Mouse (Mus musculus) CH12.LX (cell line): ENCODE results near the gene Lrrc15. TPM values are rescaled to one million over a fixed set of nuclear protein-coding genes. Genes with fewer than 3 reads are reported as not detected.

Experiments
- DNase-seq: peaks from one replicate; pipeline ENCODE4 v3.0.0-alpha.2; 2013; ENCODE audit errors: extremely low read depth
- H3K27ac ChIP-seq: 2 replicates; pipeline ENCODE4 v1.5.1; 2012; ENCODE audit warnings: low read depth, mild to moderate bottlenecking, control low read depth, moderate library complexity; ENCODE audit not compliant: insufficient read depth
- H3K27me3 ChIP-seq: replicated peaks from 2 replicates; pipeline ENCODE3; 2012; ENCODE audit warnings: inconsistent platforms
- H3K36me3 ChIP-seq, 2 experiments: replicated peaks in 1 of 2; 2 replicates each; pipeline versions ENCODE3 to v1.6.1; 2012; ENCODE audit warnings: inconsistent platforms in 1 of 2, low read length in 1 of 2, mild to moderate bottlenecking in 1 of 2, mixed read lengths in 1 of 2, moderate library complexity in 1 of 2; ENCODE audit not compliant: control insufficient read depth in 1 of 2, insufficient read depth in 1 of 2
- H3K4me1 ChIP-seq, 2 experiments: 2 replicates each; pipeline ENCODE4 v1.6.1; 2012; ENCODE audit warnings: inconsistent platforms in 1 of 2, moderate library complexity in 1 of 2; ENCODE audit not compliant: insufficient read depth in 2 of 2, control insufficient read depth in 1 of 2
- H3K4me2 ChIP-seq: 2 replicates; pipeline ENCODE4 v1.6.1; 2012; ENCODE audit warnings: low read depth, mild to moderate bottlenecking, control low read depth; ENCODE audit not compliant: poor library complexity, insufficient read depth, severe bottlenecking
- H3K4me3 ChIP-seq, 3 experiments: fragments of 150-350 bp in 1 of 3; sonication (generic) in 1 of 3; replicated peaks in 1 of 3; 2 replicates each; pipeline versions ENCODE3 to v1.5.1; 2011 to 2012; ENCODE audit warnings: low read depth in 2 of 3, low read length in 2 of 3, mild to moderate bottlenecking in 2 of 3, moderate library complexity in 2 of 3, control low read depth in 1 of 3, improper control_type of control experiment in 1 of 3, inconsistent platforms in 1 of 3, mixed read lengths in 1 of 3; ENCODE audit not compliant: poor library complexity in 1 of 3
- H3K79me2 ChIP-seq: replicated peaks from 2 replicates; pipeline ENCODE4 v1.6.1; 2012; ENCODE audit warnings: mild to moderate bottlenecking, moderate library complexity; ENCODE audit not compliant: control insufficient read depth, poor library complexity, insufficient read depth, severe bottlenecking; ENCODE audit errors: extremely low read depth
- H3K9ac ChIP-seq: 2 replicates; pipeline ENCODE4 v1.6.1; 2012; ENCODE audit warnings: low read depth, mild to moderate bottlenecking, control low read depth, moderate library complexity; ENCODE audit not compliant: insufficient read depth
- H3K9me3 ChIP-seq: replicated peaks from 2 replicates; pipeline ENCODE3; 2012; ENCODE audit warnings: low read length, inconsistent platforms, mixed read lengths
- BHLHE40 ChIP-seq: IDR thresholded peaks from 2 replicates; pipeline ENCODE4 v1.6.1; 2011; ENCODE audit warnings: mild to moderate bottlenecking, low read depth, low read length, improper control_type of control experiment
- CHD1 ChIP-seq: IDR thresholded peaks from 2 replicates; pipeline ENCODE4 v1.6.1; 2012; ENCODE audit warnings: low read depth, low read length, improper control_type of control experiment, inconsistent platforms
- CHD2 ChIP-seq: IDR thresholded peaks from 2 replicates; pipeline ENCODE4 v1.6.1; 2011; ENCODE audit warnings: low read length, improper control_type of control experiment
- CTCF ChIP-seq, 2 experiments: IDR thresholded peaks in 1 of 2; conservative IDR thresholded peaks in 1 of 2; 2 replicates each; pipeline ENCODE4 v1.5.1; 2011 to 2012; ENCODE audit warnings: low read depth in 2 of 2, low read length in 2 of 2, improper control_type of control experiment in 1 of 2, inconsistent platforms in 1 of 2, mild to moderate bottlenecking in 1 of 2, moderate library complexity in 1 of 2
- E2F4 ChIP-seq: IDR thresholded peaks from 2 replicates; pipeline ENCODE4 v1.6.1; 2011; ENCODE audit warnings: low read depth, low read length, improper control_type of control experiment; ENCODE audit not compliant: insufficient replicate concordance
- ELF1 ChIP-seq: IDR thresholded peaks from 2 replicates; pipeline ENCODE4 v1.6.1; 2014; ENCODE audit warnings: low read depth, mild to moderate bottlenecking, inconsistent platforms, low read length, improper control_type of control experiment
- EP300 ChIP-seq: IDR thresholded peaks from 2 replicates; pipeline ENCODE4 v1.6.1; 2011; ENCODE audit warnings: low read length, improper control_type of control experiment
- ETS1 ChIP-seq: conservative IDR thresholded peaks from 2 replicates; pipeline ENCODE4 v1.6.1; 2012; ENCODE audit warnings: low read depth, mild to moderate bottlenecking, inconsistent platforms, low read length, improper control_type of control experiment, moderate library complexity
- GABPA ChIP-seq: IDR thresholded peaks from 2 replicates; pipeline ENCODE4 v1.6.1; 2012; ENCODE audit warnings: low read depth, low read length, improper control_type of control experiment, inconsistent platforms; ENCODE audit not compliant: insufficient replicate concordance
- HCFC1 ChIP-seq: IDR thresholded peaks from 2 replicates; pipeline ENCODE4 v1.6.1; 2012; ENCODE audit warnings: low read depth, mild to moderate bottlenecking, inconsistent platforms, low read length, improper control_type of control experiment
- IRF4 ChIP-seq: IDR thresholded peaks from 2 replicates; pipeline ENCODE4 v1.6.1; 2014; ENCODE audit warnings: low read depth, mild to moderate bottlenecking, inconsistent platforms, low read length, improper control_type of control experiment
- KAT2A ChIP-seq: IDR thresholded peaks from 2 replicates; pipeline ENCODE4 v1.6.1; 2012; ENCODE audit warnings: low read length, improper control_type of control experiment, inconsistent platforms; ENCODE audit not compliant: insufficient replicate concordance
- MAFK ChIP-seq: IDR thresholded peaks from 2 replicates; pipeline ENCODE4 v1.6.1; 2011; ENCODE audit warnings: low read length, improper control_type of control experiment; ENCODE audit not compliant: insufficient replicate concordance
- MAX ChIP-seq: IDR thresholded peaks from 2 replicates; pipeline ENCODE4 v1.6.1; 2011; ENCODE audit warnings: low read length, improper control_type of control experiment
- MAZ ChIP-seq: IDR thresholded peaks from 2 replicates; pipeline ENCODE4 v1.6.1; 2012; ENCODE audit warnings: low read depth, mild to moderate bottlenecking, inconsistent platforms, low read length, improper control_type of control experiment, moderate library complexity
- MEF2A ChIP-seq: IDR thresholded peaks from 2 replicates; pipeline ENCODE4 v1.6.1; 2014; ENCODE audit warnings: low read depth, mild to moderate bottlenecking, inconsistent platforms, low read length, improper control_type of control experiment, borderline replicate concordance
- MXI1 ChIP-seq: IDR thresholded peaks from 2 replicates; pipeline ENCODE4 v1.6.1; 2011; ENCODE audit warnings: mild to moderate bottlenecking, low read depth, low read length, improper control_type of control experiment
- MYC ChIP-seq: IDR thresholded peaks from 2 replicates; pipeline ENCODE4 v1.6.1; 2011; ENCODE audit warnings: low read depth, mild to moderate bottlenecking, improper control_type of control experiment, low read length
- NELFE ChIP-seq: IDR thresholded peaks from 2 replicates; pipeline ENCODE4 v1.6.1; 2011; ENCODE audit warnings: low read depth, low read length, improper control_type of control experiment
- NRF1 ChIP-seq: IDR thresholded peaks from 2 replicates; pipeline ENCODE4 v1.6.1; 2014; ENCODE audit warnings: low read depth, mild to moderate bottlenecking, inconsistent platforms, low read length, improper control_type of control experiment, moderate library complexity
- PAX5 ChIP-seq: IDR thresholded peaks from 2 replicates; pipeline ENCODE4 v1.6.1; 2012; ENCODE audit warnings: low read length, inconsistent platforms, mixed read lengths
- RAD21 ChIP-seq: IDR thresholded peaks from 2 replicates; pipeline ENCODE4 v1.6.1; 2011; ENCODE audit warnings: low read depth, mild to moderate bottlenecking, low read length, improper control_type of control experiment, moderate library complexity
- RCOR1 ChIP-seq: conservative IDR thresholded peaks from 2 replicates; pipeline ENCODE4 v1.6.1; 2012; ENCODE audit warnings: low read depth, mild to moderate bottlenecking, inconsistent platforms, low read length, improper control_type of control experiment
- SIN3A ChIP-seq: IDR thresholded peaks from 2 replicates; pipeline ENCODE4 v1.6.1; 2012; ENCODE audit warnings: low read length, improper control_type of control experiment, inconsistent platforms
- SMC3 ChIP-seq: IDR thresholded peaks from 2 replicates; pipeline ENCODE4 v1.6.1; 2011; ENCODE audit warnings: low read depth, low read length, improper control_type of control experiment
- TCF12 ChIP-seq: IDR thresholded peaks from 2 replicates; pipeline ENCODE4 v1.6.1; 2014; ENCODE audit warnings: low read depth, mild to moderate bottlenecking, inconsistent platforms, low read length, improper control_type of control experiment
- UBTF ChIP-seq: IDR thresholded peaks from 2 replicates; pipeline ENCODE4 v1.6.1; 2012; ENCODE audit warnings: low read depth, mild to moderate bottlenecking, inconsistent platforms, low read length, improper control_type of control experiment, moderate library complexity
- USF1 ChIP-seq: IDR thresholded peaks from 2 replicates; pipeline ENCODE4 v1.6.1; 2014; ENCODE audit warnings: low read depth, mild to moderate bottlenecking, inconsistent platforms, low read length, improper control_type of control experiment
- ZC3H11A ChIP-seq: IDR thresholded peaks from 2 replicates; pipeline ENCODE4 v1.6.1; 2012; ENCODE audit warnings: low read depth, mild to moderate bottlenecking, inconsistent platforms, low read length, improper control_type of control experiment
- ZMIZ1 ChIP-seq: IDR thresholded peaks from 2 replicates; pipeline ENCODE4 v1.6.1; 2012; ENCODE audit warnings: low read depth, mild to moderate bottlenecking, inconsistent platforms, low read length, improper control_type of control experiment
- ZNF384 ChIP-seq: IDR thresholded peaks from 2 replicates; pipeline ENCODE4 v1.6.1; 2012; ENCODE audit warnings: low read depth, low read length, improper control_type of control experiment, inconsistent platforms
- dilution Hi-C: fragments of 300-500 bp; cut with MboI; formaldehyde crosslinking; loops from 2 replicates; pipeline ENCODE4 v1.14.3; 2020; ENCODE audit warnings: low sequenced_read_pairs; ENCODE audit not compliant: extremely low pct_unique_long_range_greater_than_20kb, extremely low pct_ligation_motif_present
- in situ Hi-C: fragments of 300-500 bp; cut with MboI; formaldehyde crosslinking; loops from 3 replicates; pipeline ENCODE4 v1.14.3; 2019; ENCODE audit warnings: low sequenced_read_pairs, low pct_ligation_motif_present, low pct_unique_long_range_greater_than_20kb, mixed read lengths
- polyA plus RNA-seq: library from polyadenylated mRNA; unstranded; fragments of >175 nt; gene quantifications from 2 replicates; pipeline ENCODE4 v1.2.1, GENCODE M21; 2012; ENCODE audit warnings: low read depth; ENCODE audit not compliant: insufficient read length
- total RNA-seq, 2 experiments: library from RNA; depleted of rRNA; stranded (reverse); fragments of 300-350 nt in 1 of 2; fragments of >200 nt in 1 of 2; gene quantifications; 2 replicates each; pipeline ENCODE4 v1.2.3; 2012 to 2014

Lrrc15 gene
- total and polyA plus RNA-seq, 3 experiments = not detected

GRCm38 (mm10) chr16:30252003-30252418 lies 31.0 kb downstream of the Lrrc15 start:
- dilution Hi-C loops = no loop called here
- Histone ChIP-seq H3K27me3 (peaks cover 21% of the 10 kb centered on the region), H3K79me2 (no peaks in the 10 kb centered on the region), H3K9ac (peak overlapping the region; percentile 25; the same call in 1 of the 2 replicates), H3K4me3 (peak overlapping the region; percentile 17 to 52 (median 42)), H3K27ac (no peak overlapping the region), H3K9me3 (peaks cover 2% of the 10 kb centered on the region), H3K36me3 (no peaks in the 10 kb centered on the region), H3K4me1 (peaks cover 2 to 8% of the 10 kb centered on the region in 2 experiments; a peak in 2 of 4 replicates), H3K4me2 (peak overlapping the region; percentile 68)
- TF ChIP-seq GABPA = no peak; the same call in 1 of the 2 replicates
- peak; percentile 41; the same call in 1 of the 2 replicates for TF ChIP-seq ZNF384
- no peak for TF ChIP-seq ZMIZ1
- peak; percentile 60 for TF ChIP-seq MAX
- TF ChIP-seq RCOR1 = 0 out of 2 replicates have a peak, but pooled peaks have one; percentile 44
- no peak for TF ChIP-seq UBTF
- TF ChIP-seq KAT2A = no peak
- peak; percentile 74 for TF ChIP-seq IRF4
- TF ChIP-seq ELF1 = peak; percentile 71
- TF ChIP-seq MXI1 = peak; percentile 59; the same call in 1 of the 2 replicates
- TF ChIP-seq MYC = peak; percentile 73; the same call in 1 of the 2 replicates
- TF ChIP-seq ZC3H11A = peak; percentile 84
- TF ChIP-seq RAD21 = peak; percentile 96
- peak; percentile 95; the same call in 1 of the 2 replicates for TF ChIP-seq NELFE
- TF ChIP-seq EP300 = peak; percentile 38; the same call in 1 of the 2 replicates
- TF ChIP-seq MEF2A = peak; percentile 78
- no peak for TF ChIP-seq CHD2
- TF ChIP-seq TCF12 = peak; percentile 84
- TF ChIP-seq CHD1 = no peak
- TF ChIP-seq SMC3 = peak; percentile 99
- no peak for TF ChIP-seq USF1
- TF ChIP-seq E2F4 = 0 out of 2 replicates have a peak, but pooled peaks have one; percentile 47
- TF ChIP-seq NRF1 = peak; percentile 57; the same call in 1 of the 2 replicates
- peak; percentile 45; the same call in 1 of the 2 replicates for TF ChIP-seq BHLHE40
- 0 out of 2 replicates have a peak, but pooled peaks have one; percentile 29 for TF ChIP-seq ETS1
- no peak for TF ChIP-seq PAX5
- peak; percentile 51; the same call in 1 of the 2 replicates for TF ChIP-seq MAZ
- peak; percentile 43 for TF ChIP-seq HCFC1
- TF ChIP-seq MAFK = 0 out of 2 replicates have a peak, but pooled peaks have one; percentile 8
- TF ChIP-seq SIN3A = peak; percentile 79; the same call in 1 of the 2 replicates
- peak; percentile 74 to 100; a peak in 3 of 4 replicates for TF ChIP-seq CTCF (conservative IDR thresholded peaks at IDR 0.05 in 1 of 2, IDR thresholded peaks at IDR 0.05 in 1 of 2; ENCODE audit: low read depth in 2 of 2, low read length in 2 of 2)
- in situ Hi-C loops = loop anchor here (5.0 to 25.0 kb wide), 3 partner anchors 250 to 1110 kb away; no protein-coding TSS in a partner anchor
- peak; percentile 92 for DNase-seq
